Mouse (Mus musculus) neural tube, embryonic 11.5 days (tissue): ENCODE results near the gene Pou2f1. TPM values are rescaled to one million over a fixed set of nuclear protein-coding genes. Genes with fewer than 3 reads are reported as not detected.

ENCODE experiments used
- ATAC-seq: fragments of 200-750 bp; cut with Nextera tagmentation; 2 replicates; pipeline ENCODE4 v1.8.0; 2017; ENCODE audit warnings: moderate number of reproducible peaks, mild to moderate bottlenecking, moderate TSS enrichment, moderate library complexity; ENCODE audit not compliant: insufficient read depth, low FRiP score, low TSS enrichment
- DNase-seq: peaks from one replicate; pipeline ENCODE4 v3.0.0-alpha.2; 2015; ENCODE audit warnings: low spot score
- H3K27ac ChIP-seq: fragments of 300-500 bp; sonication (generic); 2 replicates; pipeline ENCODE4 v1.5.1; 2014; ENCODE audit warnings: low read depth, mild to moderate bottlenecking, low read length
- H3K27me3 ChIP-seq: fragments of 300-500 bp; sonication (generic); 2 replicates; pipeline ENCODE4 v1.6.1; 2014; ENCODE audit warnings: mild to moderate bottlenecking, low read length, mixed read lengths; ENCODE audit not compliant: control insufficient read depth, insufficient read depth
- H3K36me3 ChIP-seq: fragments of 300-500 bp; sonication (generic); 2 replicates; pipeline ENCODE4 v1.6.1; 2014; ENCODE audit warnings: mild to moderate bottlenecking, low read length, moderate library complexity, mixed read lengths; ENCODE audit not compliant: control insufficient read depth, insufficient read depth
- H3K4me1 ChIP-seq: fragments of 300-500 bp; sonication (generic); 2 replicates; pipeline ENCODE4 v1.6.1; 2014; ENCODE audit warnings: low read length, mixed read lengths; ENCODE audit not compliant: control insufficient read depth, insufficient read depth
- H3K4me2 ChIP-seq: fragments of 300-500 bp; sonication (generic); 2 replicates; pipeline ENCODE4 v1.6.1; 2014; ENCODE audit warnings: low read depth, mild to moderate bottlenecking, moderate library complexity
- H3K4me3 ChIP-seq: fragments of 300-500 bp; sonication (generic); 2 replicates; pipeline ENCODE4 v1.5.1; 2014; ENCODE audit warnings: low read depth, low read length
- H3K9ac ChIP-seq: fragments of 300-500 bp; sonication (generic); 2 replicates; pipeline ENCODE4 v1.6.1; 2014; ENCODE audit warnings: mild to moderate bottlenecking, low read length
- H3K9me3 ChIP-seq: fragments of 300-500 bp; sonication (generic); 2 replicates; pipeline ENCODE4 v1.6.1; 2016; ENCODE audit warnings: low read length; ENCODE audit not compliant: control insufficient read depth
- WGBS: fragments of 180-500 bp; shearing (Covaris S2); extraction: QIAGEN DNeasy Blood & Tissue Kit; methylation state at CpG from one replicate; pipeline ENCODE4 v1.1.7; 2014; 5-methylcytosine and 5-hydroxymethylcytosine counted together
- polyA plus RNA-seq: library from polyadenylated mRNA; unstranded; fragments of >200 nt; fragmentation: Nextera tagmentation; extraction: Ambion mirVana; gene quantifications from 2 replicates; pipeline ENCODE4 v1.2.1, GENCODE M21; 2014

Gene Pou2f1
- polyA plus RNA-seq, 1 experiment from 2014 or later = 27.5 TPM

DNA sequence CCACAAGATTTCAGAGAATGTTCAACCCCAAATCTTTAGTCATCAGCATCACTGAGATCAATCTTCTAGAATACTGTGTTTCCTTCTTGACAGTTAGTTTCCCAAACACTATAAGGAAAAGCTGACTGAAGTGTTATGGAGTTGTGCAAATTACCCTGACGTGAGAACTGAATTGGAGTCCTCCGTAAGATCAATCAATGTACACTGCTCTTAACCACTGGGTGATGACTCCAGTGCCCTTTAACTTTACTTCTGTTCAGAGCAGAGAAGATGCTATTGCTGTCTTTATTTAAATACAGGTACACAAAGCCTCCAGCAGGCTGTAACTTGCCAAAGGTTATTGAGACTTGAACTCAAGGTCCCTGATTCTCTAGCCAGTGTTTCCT lies 88.1 kb downstream of the Pou2f1 start:
- H3K4me1 ChIP-seq = no peaks in the 10 kb centered on the region
- H3K27me3 ChIP-seq = no peaks in the 10 kb centered on the region
- DNase-seq (no peak), ATAC-seq (no peak)
- no peaks in the 10 kb centered on the region for H3K9me3 ChIP-seq
- H3K27ac ChIP-seq = no peak overlapping the region
- no peak overlapping the region for H3K9ac ChIP-seq
- peaks cover 3% of the 10 kb centered on the region; the same call in 1 of the 2 replicates for H3K36me3 ChIP-seq
- H3K4me3 ChIP-seq = no peak overlapping the region
- H3K4me2 ChIP-seq = no peak overlapping the region
- WGBS = 58% methylated on average over 2 of the region's 2 CpGs

DNA sequence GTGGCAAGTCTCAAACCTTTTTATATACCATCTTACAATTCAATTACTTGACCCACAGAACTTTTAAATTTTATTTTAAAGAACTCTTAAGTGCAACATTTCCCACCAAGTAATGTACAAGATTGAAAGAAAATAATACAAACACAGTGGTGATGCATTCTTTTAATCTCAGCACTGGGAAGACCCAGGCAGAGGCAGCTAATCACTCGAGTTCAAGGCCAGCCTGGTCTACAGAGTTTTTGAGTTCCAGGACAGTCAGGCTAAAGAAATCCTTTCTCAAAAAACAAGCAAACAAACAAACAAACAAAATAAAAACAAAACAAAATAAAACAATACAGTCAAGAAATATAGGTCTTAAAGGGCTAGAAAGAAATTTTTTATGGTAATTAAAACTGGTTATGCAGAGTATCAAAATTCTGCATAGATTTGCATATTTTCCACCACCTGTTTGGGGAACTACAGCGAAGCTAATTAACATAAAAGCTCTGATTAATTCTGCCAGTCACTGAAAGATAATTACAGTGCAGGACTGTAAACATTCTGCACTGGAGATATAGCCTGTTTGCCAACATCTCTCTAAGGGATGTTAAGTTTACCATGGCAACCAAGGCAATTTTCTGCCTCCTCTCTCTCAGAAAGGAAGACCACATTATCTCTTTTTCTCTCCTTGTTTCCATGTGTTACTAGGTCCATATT lies 88.6 kb downstream of the Pou2f1 start:
- Histone ChIP-seq H3K4me2 (no peak overlapping the region), H3K4me3 (no peak overlapping the region), H3K27me3 (no peaks in the 10 kb centered on the region), H3K9ac (no peak overlapping the region), H3K4me1 (no peaks in the 10 kb centered on the region), H3K36me3 (peaks cover 3% of the 10 kb centered on the region; the same call in 1 of the 2 replicates), H3K9me3 (no peaks in the 10 kb centered on the region), H3K27ac (no peak overlapping the region)
- no peak for ATAC-seq
- DNase-seq = no peak
- WGBS = 80% methylated on average over 2 of the region's 2 CpGs

DNA sequence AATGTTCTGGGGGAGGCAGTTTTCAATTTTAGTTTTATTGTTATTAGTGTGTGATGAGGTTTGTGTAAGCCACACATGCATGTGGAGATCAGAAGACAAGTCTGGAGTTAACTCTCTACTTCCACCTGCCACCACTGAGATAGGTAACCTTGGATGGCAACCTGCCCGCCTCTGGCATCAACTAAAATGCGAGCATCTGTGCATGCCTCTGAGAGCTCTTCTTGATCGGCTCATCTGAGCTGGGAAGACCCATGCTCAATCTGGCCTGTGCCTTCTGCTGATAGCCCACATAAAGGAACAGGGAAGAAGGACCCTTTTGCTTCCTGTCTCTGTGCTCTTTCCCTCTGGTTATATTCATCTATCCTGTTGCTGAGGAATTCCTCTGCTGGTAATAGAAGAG lies 93.0 kb downstream of the Pou2f1 start:
- Histone ChIP-seq H3K27me3 (no peaks in the 10 kb centered on the region), H3K36me3 (no peaks in the 10 kb centered on the region), H3K4me3 (no peak overlapping the region), H3K9ac (no peak overlapping the region), H3K27ac (no peak overlapping the region), H3K4me1 (no peaks in the 10 kb centered on the region), H3K4me2 (no peak overlapping the region), H3K9me3 (no peaks in the 10 kb centered on the region)
- ATAC-seq (no peak), DNase-seq (no peak)
- 87% methylated on average over 3 of the region's 3 CpGs for WGBS

DNA sequence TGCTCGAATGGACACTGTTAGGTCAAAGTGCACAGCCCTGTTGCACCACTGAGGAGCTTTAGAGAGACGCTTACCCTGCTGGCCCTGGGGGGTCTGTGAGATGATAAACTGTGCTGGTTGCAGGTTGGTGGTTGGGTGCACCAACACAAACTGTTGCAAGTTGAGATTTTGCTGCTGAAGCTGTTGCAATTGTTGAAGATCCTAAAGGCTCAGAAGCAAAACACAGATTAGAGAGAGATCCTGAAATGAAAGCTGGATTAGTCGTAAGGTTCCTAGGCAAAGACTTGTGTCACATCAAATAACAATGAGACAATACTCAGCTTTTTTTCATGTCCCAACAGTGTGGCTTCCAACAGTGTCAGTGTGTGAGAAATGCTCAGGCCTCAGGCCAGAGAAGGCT lies 93.7 kb downstream of the Pou2f1 start:
- ATAC-seq (no peak), DNase-seq (no peak)
- H3K4me2 ChIP-seq = no peak overlapping the region
- H3K36me3 ChIP-seq = no peaks in the 10 kb centered on the region
- no peaks in the 10 kb centered on the region for H3K27me3 ChIP-seq
- H3K27ac ChIP-seq = no peak overlapping the region
- H3K9ac ChIP-seq = no peak overlapping the region
- H3K9me3 ChIP-seq = no peaks in the 10 kb centered on the region
- H3K4me1 ChIP-seq = no peaks in the 10 kb centered on the region
- WGBS = 81% methylated on average over 3 of the region's 3 CpGs
- no peak overlapping the region for H3K4me3 ChIP-seq

DNA sequence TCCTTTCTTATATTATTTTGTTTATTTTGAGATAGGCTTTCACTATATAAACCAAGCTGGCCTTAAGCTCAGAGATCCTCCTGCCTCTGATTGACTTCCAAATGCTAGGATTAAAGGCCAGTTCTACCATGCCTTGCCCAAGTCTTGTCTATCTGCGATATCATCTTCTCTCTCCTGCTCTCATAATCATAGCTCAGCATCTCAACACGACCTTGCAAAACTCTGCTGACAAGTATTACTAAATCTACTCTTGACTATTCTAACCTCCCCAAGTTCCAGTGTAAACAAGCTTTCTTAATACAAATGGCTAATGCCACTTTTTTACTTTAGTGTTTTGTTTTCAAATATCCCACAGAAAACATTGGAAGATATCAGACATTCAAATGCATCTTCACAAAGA lies 94.3 kb downstream of the Pou2f1 start:
- WGBS = 90% methylated on average over 2 of the region's 2 CpGs
- no peaks in the 10 kb centered on the region for H3K36me3 ChIP-seq
- H3K9ac ChIP-seq = no peak overlapping the region
- H3K27me3 ChIP-seq = no peaks in the 10 kb centered on the region
- H3K4me1 ChIP-seq = no peaks in the 10 kb centered on the region
- no peak overlapping the region for H3K27ac ChIP-seq
- no peak overlapping the region for H3K4me2 ChIP-seq
- DNase-seq (no peak), ATAC-seq (no peak)
- no peaks in the 10 kb centered on the region for H3K9me3 ChIP-seq
- H3K4me3 ChIP-seq = no peak overlapping the region

DNA sequence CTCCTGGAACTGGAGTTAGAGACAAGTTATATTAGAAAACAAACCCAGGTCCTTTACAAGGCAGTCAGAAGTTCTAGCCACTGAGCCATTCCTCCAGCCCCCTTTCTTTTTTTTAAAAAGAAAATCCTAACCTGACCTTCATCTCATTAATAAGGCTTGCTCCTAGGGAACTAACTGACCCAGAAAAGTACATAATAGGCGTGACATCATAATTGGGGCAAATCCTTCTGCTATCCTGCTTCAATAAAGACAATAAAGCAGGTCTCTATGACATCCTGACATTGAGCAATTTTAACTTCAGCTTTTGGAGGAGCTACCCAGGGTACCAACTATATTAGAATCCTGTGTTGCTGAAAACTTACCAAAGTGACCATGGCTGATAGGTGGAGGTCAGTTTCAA lies 98.9 kb downstream of the Pou2f1 start:
- Histone ChIP-seq H3K9me3 (no peaks in the 10 kb centered on the region), H3K9ac (no peak overlapping the region), H3K27ac (no peak overlapping the region), H3K4me1 (no peaks in the 10 kb centered on the region), H3K36me3 (no peaks in the 10 kb centered on the region), H3K27me3 (no peaks in the 10 kb centered on the region), H3K4me2 (no peak overlapping the region), H3K4me3 (no peak overlapping the region)
- WGBS = 74% methylated on average over 1 of the region's 1 CpGs
- no peak for DNase-seq
- no peak for ATAC-seq

DNA sequence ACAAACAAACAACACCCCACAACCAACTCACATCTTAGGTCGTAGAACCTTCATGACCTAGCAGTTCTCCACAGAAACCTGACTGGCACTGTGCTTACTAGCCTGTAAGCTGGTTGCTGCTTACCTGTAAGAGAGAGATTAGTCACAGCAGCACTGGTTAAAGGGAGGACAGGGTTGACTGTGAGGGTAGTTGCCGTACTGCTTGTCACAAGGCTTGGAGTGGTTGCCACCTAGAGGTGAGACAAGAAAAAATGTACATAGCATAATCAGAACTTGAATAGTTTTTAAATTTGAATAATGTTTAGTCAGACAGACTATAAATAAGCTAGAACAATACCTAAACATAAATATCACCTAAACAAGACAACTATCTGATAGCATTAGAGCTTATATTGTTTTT lies 110.8 kb downstream of the Pou2f1 start:
- DNase-seq = no peak
- H3K36me3 ChIP-seq = peaks cover 6% of the 10 kb centered on the region
- H3K27me3 ChIP-seq = no peaks in the 10 kb centered on the region
- no peaks in the 10 kb centered on the region for H3K4me1 ChIP-seq
- H3K9me3 ChIP-seq = no peaks in the 10 kb centered on the region
- no peak for ATAC-seq
- H3K4me3 ChIP-seq = no peak overlapping the region
- 93% methylated on average over 2 of the region's 2 CpGs for WGBS
- no peak overlapping the region for H3K27ac ChIP-seq
- no peak overlapping the region for H3K9ac ChIP-seq
- no peak overlapping the region for H3K4me2 ChIP-seq

DNA sequence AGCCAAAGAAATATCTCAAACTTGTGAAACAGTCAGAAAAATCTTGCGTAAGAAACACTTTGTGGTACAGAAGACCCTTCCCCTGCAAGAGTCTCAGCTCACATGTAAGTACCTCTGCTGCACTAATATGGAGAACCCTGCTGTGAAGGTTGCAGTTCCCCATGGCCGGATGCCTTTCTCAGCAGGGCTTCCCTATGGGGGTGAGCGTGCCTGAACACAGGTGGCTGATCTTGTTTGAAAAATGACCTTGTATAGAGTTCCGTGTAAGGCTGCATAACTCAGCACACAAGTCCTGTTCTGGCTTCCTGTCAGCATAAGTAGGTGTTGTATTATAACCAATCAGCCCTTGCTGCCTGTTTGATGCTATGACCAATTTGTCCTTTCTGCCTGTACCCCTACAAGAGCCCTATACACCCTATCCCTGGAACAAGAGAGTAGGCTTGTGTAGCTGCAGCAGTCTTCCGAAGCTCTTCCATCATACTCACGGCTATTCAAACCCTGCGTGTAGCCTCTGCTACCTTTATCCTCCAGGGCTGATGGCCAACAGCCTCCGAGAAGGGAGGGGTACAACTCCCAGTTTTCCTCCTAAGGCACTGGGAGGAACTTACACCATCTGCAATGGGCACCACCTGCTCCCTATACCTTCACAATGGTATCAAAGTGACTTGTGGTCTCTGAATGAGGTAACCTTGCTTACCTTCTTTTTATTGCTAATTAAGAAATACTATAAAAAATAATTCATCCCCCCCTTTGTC lies 120.2 kb downstream of the Pou2f1 start:
- H3K9ac ChIP-seq = no peak overlapping the region
- no peak overlapping the region for H3K4me3 ChIP-seq
- no peaks in the 10 kb centered on the region for H3K9me3 ChIP-seq
- H3K4me1 ChIP-seq = no peaks in the 10 kb centered on the region
- H3K27ac ChIP-seq = no peak overlapping the region
- no peaks in the 10 kb centered on the region for H3K36me3 ChIP-seq
- WGBS = 52% methylated on average over 8 of the region's 8 CpGs
- H3K4me2 ChIP-seq = no peak overlapping the region
- DNase-seq (no peak), ATAC-seq (no peak)
- H3K27me3 ChIP-seq = no peaks in the 10 kb centered on the region

DNA sequence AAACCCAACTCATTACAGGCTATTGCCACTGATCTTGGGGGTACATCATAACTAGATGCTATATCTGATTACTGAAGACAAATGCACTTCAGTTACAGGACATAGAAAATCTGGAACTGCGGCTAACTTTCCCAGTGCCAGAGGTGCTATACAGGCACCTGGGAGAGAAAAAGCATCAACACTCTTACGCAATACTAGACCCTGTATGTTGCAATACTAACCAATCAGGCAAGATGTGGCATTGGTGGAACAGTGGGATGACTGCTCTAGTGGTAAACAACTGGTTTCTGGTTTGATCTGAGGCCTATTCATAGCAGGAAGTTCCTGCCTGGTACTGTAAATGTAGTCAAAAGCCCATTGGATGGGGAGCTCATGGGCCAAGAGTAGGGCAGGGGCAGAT lies 123.7 kb downstream of the Pou2f1 start:
- Histone ChIP-seq H3K9me3 (no peaks in the 10 kb centered on the region), H3K4me2 (no peak overlapping the region), H3K4me3 (no peak overlapping the region), H3K27ac (no peak overlapping the region), H3K36me3 (peaks cover 2% of the 10 kb centered on the region), H3K27me3 (no peaks in the 10 kb centered on the region), H3K4me1 (no peaks in the 10 kb centered on the region), H3K9ac (no peak overlapping the region)
- ATAC-seq = no peak
- 95% methylated on average over 2 of the region's 2 CpGs for WGBS
- no peak for DNase-seq
